Mouse (Mus musculus): ENCODE measurements around the gene Nfil3.

Nfil3 gene

DNA sequence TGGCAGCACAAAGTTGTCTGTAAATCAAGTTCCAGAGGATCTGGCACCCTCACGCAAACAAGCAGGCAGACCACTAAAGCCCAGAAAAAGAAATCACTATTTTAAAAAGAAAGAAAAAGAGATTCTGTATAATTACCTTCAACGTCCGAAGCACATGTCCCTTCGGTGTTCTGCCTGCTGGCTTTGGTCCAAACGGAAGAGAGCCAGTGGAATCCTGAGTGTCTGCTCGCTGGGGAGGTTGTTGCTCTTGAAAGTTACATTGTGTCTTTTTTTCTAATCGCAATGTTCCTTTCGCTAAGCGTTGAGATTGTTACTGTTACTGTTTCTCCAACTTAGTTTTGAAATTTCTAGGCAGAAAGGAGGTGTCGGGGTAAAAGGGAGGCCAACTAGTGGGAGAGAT, 50.3 kb downstream of the Nfil3 start:
- no peak for DNase-seq (ENCODE audit: low spot score)

DNA sequence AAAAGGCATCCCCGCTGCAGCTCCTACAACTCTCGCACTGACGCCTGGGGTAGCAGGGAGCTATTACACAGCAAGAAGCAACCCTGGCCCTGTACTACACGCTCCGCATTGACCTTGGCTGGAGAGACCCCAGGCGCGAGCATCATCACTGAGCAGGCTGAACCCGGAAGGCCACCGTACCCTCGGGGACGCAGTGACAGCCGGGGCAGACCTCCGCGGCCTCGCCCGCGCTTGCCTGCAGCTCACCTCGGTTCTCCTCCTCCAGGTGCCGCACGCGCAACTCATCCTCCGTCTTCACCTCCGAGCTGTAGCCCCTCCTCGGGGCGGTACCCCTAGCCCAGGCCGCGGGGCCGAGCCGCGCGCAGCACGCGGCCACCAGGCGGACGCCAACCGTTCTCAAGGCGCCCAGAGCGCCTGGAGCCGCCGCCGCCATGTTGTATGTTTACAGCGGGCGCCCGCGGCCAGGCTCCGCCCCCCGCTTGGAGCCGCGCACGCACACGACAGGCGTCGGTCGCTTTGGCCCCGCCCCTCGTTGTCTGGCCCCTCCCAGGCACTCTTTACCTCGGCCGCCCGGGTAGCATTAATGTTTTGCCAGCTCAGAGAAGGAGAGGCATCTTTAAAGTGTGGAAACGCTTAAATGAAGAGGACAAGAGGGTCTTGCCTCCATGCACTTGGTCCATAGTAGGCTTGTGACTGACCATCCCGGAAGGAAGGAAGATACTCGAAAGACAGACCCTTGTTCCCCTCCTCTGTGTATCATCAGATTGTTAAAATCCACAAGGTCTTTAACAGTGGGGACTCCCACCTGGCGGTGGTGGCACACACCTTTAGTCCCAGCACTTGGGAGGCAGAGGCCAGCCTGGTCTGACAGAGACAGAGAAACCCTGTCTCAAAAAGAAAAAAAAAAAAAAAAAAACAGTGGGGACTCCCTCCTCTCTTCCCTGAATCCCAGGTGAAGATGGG, 51.4 kb downstream of the Nfil3 start, which contains the start of gene Auh:
Auh (minus strand) TSS at position 473 of the 963 bp plus-strand sequence.
- DNase-seq (ENCODE audit: low spot score), result peak; percentile 57

DNA sequence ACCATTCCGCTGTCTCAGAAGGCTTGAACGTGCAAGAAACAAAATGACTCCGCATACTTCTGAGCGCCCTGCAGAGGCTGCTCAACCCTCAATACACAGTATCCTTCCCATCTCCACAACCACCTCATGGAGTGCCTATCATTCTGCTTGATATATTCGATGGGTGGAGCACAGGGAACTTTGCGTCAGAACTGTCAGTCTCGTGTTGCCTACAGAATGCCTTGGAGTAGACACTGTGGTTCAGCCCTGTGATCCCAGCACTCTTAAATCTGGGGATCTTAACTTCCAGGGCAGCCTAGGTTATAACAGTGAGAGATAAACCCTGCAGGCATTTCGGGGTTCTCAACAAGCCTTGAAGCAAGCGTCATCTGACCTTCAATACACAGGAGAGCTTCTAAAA, 52.5 kb downstream of the Nfil3 start:
- DNase-seq (ENCODE audit: low spot score), result no peak

DNA sequence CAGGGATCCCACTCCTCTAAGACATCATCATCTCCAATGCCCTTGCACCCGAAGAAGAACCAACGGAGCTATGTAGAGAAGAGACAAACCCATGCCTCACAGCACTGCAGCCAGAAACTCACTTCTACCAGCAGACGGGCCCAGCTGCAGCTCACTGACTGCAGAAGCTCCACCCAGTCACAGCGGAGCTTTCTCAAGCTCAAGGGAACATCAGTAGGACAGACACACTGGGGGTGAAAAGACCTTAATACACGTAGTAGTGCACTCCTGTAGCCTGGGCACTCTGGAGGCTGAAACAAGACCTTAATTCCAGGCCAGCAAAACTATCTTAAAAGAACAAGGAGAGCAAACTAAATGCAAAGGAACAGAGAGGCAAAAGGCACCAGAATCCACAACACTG, 56.4 kb downstream of the Nfil3 start:
- no peak for DNase-seq (ENCODE audit: low spot score)

DNA sequence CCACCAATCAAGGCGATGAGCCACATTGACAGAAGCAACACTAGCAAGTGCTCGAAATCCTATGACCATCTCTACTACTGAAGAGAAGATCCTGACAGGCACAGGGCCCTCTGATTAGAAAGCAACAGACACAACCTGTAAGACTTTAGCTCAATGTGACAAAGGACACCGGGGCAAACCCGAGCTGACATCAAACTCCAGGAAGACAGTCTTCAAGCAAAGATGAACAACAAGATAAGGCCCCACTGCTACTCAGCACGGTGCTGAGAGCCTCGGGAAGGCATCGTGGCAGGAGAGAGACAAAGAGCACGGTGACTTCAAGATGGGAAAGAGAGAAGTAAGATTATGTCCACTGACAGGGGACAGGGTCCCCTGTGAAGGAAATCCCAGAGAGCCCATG, 58.9 kb downstream of the Nfil3 start:
- no peak for DNase-seq (ENCODE audit: low spot score)

DNA sequence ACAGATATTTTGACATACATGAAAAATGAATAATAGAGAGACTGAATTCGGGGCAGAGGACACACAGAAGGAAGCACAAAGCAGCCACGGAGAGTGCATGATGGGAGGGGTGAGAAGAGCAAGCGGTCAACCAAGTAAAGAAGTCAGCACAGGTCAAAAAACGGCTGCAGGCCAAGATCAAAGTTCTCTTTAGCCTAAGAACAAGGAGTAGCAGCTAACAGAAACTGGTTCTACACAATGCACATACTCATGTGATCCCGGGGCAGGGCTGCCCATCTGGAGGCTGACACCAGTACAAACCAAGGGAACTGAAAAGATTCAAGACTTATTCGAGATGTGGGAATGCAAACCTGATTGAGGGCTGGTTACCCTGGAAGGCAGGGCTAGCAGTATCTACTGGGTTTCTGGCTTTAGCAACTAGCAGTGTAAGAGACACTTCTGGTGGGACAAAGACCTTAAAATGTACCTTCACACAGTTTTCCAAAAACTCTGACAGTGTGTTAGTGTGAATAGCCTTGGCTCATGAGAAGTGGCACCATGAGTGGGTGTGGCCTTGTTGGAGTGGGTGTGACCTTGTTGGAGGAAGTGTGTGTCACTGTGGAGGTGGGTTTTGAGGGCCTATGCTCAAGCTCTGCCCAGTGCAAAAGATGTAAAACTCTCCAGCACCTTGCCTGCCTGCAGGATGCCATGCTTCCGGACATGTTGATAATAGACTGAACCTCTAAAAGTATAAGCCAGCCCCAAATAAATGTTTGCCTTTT, 59.6 kb downstream of the Nfil3 start:
- DNase-seq (ENCODE audit: low spot score), result no peak

DNA sequence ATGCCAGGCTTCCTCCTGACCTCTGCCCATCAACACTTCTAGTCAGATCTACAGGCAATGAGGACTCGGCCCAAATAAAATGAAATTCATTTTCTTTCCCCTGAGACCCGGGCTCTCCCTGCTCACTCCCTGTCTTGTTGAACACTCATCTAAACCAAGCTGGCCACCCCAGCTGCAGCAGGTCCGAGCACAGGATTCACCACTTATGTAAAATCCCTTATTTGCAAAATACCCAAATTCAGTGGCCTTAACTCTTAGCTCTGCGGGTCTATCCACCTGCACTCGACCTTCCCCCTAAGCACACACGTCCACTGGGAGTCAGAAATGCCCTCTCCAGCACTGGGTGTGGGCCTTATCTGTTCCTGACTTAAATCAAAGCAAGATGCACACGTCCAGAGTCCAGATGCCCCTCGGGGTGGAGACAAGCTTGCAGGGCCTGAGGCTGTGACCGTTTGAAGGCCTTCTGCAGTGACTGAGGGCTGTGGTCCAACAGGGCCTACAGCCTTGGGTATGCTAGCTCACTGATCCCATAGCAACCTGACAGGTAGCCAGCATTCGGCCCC, 61.0 kb downstream of the Nfil3 start:
- DNase-seq (ENCODE audit: low spot score), result no peak

DNA sequence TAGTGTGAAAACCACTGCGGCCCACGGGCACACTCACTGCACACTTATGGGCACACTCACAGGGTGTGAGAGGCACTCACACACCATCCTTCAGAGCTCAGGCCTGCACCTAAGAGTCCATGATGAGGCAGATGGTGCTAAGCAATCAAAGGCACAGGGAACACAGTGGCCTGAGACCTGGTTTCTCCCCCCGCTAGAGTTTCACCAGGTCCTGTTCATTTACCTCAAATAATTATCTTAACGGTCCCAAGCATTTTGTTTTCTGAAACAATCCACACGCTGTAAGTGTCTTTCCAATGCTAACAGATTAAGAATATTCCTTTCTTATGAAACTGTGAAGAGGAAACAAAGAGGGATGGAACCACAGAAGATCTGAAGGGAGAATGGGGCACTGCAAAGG, 62.5 kb downstream of the Nfil3 start:
- no peak for DNase-seq (ENCODE audit: low spot score)
